Mouse (Mus musculus): ENCODE measurements around the gene Rxra.

- TF ChIP-seq UBTF (IDR thresholded peaks at IDR 0.05; ENCODE audit: low read depth, low read length) (no peak), HCFC1 (IDR thresholded peaks at IDR 0.05; ENCODE audit: low read depth, low read length) (no peak), ZKSCAN1 (IDR thresholded peaks at IDR 0.05; ENCODE audit: borderline replicate concordance, low read depth, low read length) (no peak), EP300 (IDR thresholded peaks at IDR 0.05; ENCODE audit: low read length) (no peak), CTCF (conservative IDR thresholded peaks at IDR 0.05 in 1 of 2, IDR thresholded peaks at IDR 0.05 in 1 of 2; ENCODE audit: low read depth in 2 of 2, low read length in 2 of 2) (no peak), KAT2A (IDR thresholded peaks at IDR 0.05; ENCODE audit: insufficient replicate concordance, low read length) (no peak), MAFK (IDR thresholded peaks at IDR 0.05; ENCODE audit: insufficient replicate concordance, low read length) (no peak), ZC3H11A (IDR thresholded peaks at IDR 0.05; ENCODE audit: low read depth, low read length) (no peak), MYC (IDR thresholded peaks at IDR 0.05; ENCODE audit: low read depth, low read length) (no peak)
Observed at GRCm38 (mm10) chr2:27654321-27655232, 21.7 kb upstream of the Rxra start.

Measured in CH12.LX (cell line).